Mouse (Mus musculus): ENCODE results near the gene Cbx7. TPM values are rescaled to one million over a fixed set of nuclear protein-coding genes. Genes with fewer than 3 reads are reported as not detected.

Gene Cbx7
- polyA plus RNA-seq, 1 experiment from 2014 or later: 4.7 TPM

DNA sequence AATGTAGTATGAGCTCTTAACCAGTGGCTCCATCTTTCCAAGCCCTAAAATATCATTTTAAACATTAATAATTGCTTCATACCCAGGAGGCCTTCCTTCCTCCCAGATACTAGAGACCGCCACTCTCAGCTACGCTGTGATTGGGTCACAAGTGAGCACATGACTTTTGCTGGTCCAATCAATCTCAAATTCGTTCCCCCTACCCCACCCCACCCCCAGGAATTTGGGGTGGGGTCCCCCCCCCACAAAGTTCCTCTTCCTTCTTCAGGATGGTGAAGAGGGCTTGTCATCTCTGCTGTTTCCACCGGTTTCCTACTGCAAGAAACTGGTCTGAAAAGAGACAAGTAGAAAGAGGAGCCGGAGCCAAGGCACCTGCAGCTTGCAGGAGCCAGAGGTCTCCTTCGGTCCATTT is 92.2 kb downstream of the Cbx7 start:
- no peak overlapping the region for H3K4me2 ChIP-seq
- H3K4me3 ChIP-seq: no peak overlapping the region
- peak overlapping the region; percentile 56 for H3K27ac ChIP-seq (replicated peaks)
- 66% methylated on average over 6 of the region's 6 CpGs for WGBS
- no peaks in the 10 kb centered on the region for H3K36me3 ChIP-seq
- H3K9me3 ChIP-seq: no peaks in the 10 kb centered on the region
- H3K9ac ChIP-seq: no peak overlapping the region
- ATAC-seq (ENCODE audit: low FRiP score, low read depth): no peak
- no peaks in the 10 kb centered on the region for H3K27me3 ChIP-seq
- H3K4me1 ChIP-seq (replicated peaks): peaks cover 17% of the 10 kb centered on the region

DNA sequence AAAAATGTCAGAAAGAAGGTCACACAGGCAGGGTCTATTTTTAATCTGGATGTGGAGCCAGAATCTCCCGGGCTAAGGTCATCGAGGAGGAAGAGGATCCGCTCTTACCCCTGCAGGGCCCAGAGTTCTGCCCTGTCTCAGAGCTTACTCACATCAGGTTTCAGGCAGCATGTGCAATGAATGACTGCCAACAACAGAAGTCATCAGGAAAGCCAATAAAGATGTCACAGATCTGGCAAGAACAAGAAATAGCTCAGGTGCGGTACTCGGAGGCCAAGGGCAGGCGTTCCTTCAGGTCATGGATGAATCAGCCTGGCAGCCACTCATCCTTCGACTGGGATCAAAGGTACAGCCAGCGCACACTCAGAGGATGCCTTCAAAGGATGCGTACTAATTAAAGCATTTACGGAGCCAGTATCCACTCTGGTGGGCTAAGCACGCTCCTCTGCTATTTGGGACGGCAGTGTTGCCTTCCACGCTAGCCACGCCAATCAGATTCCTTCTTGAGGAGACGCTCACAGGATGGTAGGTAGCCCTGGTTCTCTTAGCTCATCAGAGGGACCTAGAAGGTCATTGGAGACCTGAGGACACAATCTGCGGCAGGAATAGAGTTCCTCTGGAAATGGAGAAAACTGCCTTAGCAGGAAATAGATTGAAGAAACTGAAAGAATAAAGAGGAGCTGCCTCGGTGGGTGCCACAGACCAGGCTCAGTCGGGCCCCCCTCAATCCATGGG is 95.5 kb downstream of the Cbx7 start:
- Histone ChIP-seq H3K9me3 (no peaks in the 10 kb centered on the region), H3K9ac (no peak overlapping the region), H3K27me3 (no peaks in the 10 kb centered on the region), H3K27ac (replicated peaks) (no peak overlapping the region), H3K4me1 (replicated peaks) (peaks cover 6% of the 10 kb centered on the region; the same call in 1 of the 2 replicates), H3K4me3 (no peak overlapping the region), H3K4me2 (no peak overlapping the region), H3K36me3 (no peaks in the 10 kb centered on the region)
- no peak for ATAC-seq (ENCODE audit: low FRiP score, low read depth)
- WGBS: 85% methylated on average over 18 of the region's 18 CpGs

DNA sequence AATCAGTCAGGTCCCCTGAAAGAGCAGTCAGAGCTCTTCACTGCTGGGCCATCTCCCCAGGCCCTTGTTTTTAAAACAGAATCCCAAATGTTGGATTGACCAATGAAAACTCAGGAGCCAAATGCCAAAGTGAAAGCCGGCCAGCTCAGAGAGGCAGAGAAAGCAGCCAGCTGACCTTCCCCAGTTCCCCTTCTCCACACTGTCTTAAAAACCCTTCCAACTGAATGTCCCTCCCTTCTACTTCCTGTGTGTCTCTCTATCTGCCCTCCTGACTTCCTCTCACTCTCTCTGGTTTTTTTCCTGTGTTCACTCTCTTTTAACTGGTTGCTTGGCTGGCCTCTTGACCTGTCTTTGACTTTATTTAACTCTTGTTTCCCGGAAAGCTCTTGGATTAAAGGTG is 96.9 kb downstream of the Cbx7 start:
- Histone ChIP-seq H3K4me1 (replicated peaks) (no peaks in the 10 kb centered on the region), H3K27me3 (no peaks in the 10 kb centered on the region), H3K36me3 (no peaks in the 10 kb centered on the region), H3K4me3 (no peak overlapping the region), H3K4me2 (no peak overlapping the region), H3K27ac (replicated peaks) (no peak overlapping the region), H3K9ac (no peak overlapping the region), H3K9me3 (no peaks in the 10 kb centered on the region)
- WGBS: 67% methylated on average over 2 of the region's 2 CpGs
- no peak for ATAC-seq (ENCODE audit: low FRiP score, low read depth)

DNA sequence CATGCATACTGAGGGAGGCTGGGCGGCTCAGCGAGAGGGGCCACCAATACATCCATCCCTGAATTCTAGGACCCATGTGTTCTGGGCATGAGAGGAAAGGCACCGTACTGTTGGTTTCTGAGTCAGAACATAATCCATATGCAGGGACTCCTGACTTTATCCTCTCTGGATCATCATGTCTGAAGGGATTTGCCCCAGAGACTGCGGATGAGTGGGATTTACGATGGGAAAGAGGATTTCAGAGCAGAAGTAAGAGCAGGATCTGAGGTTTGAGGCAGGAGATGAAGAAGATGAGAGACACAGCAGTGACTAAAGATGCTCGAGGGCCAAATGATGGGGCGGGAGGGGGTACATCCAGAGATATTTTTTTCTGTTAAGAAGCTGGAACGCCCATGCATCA is 97.4 kb downstream of the Cbx7 start:
- Histone ChIP-seq H3K27ac (replicated peaks) (no peak overlapping the region), H3K9ac (no peak overlapping the region), H3K27me3 (no peaks in the 10 kb centered on the region), H3K4me2 (no peak overlapping the region), H3K36me3 (no peaks in the 10 kb centered on the region), H3K4me1 (replicated peaks) (no peaks in the 10 kb centered on the region), H3K4me3 (no peak overlapping the region), H3K9me3 (no peaks in the 10 kb centered on the region)
- no peak for ATAC-seq (ENCODE audit: low FRiP score, low read depth)
- 89% methylated on average over 8 of the region's 8 CpGs for WGBS

DNA sequence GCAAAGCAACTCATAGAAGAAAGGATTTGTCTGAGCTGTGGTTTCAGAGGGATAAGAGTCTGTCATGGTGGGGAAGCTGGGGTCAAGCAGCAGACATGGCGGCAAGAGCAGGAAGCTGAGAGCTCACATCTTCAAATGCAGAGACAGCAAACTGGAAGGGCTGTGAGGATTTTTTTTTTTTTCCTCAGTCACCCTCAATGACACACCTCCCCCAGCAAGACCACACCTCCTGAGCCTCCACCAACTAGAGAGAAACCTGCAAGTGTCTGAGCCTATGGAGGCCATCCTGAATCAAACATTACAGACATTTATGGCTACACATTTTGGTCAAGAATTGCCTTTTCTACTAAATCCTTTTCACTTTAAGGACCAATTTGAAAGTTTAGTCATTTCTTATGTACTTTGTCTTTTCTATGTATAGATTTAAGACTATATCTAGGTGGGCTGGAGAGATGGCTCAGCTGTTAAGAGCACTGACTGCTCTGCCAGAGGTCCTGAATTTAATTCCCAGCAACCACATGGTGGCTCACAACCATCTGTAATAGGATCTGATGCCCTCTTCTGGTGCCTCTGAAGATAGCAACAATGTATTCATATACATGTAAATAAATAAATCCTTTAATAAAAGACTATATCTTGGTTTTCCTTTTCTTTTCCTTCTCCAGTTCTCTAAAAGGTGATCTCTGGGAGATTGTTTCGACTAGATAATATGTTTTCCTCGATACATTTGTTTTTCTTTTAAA is 103.5 kb downstream of the Cbx7 start:
- 83% methylated on average over 3 of the region's 3 CpGs for WGBS
- H3K4me1 ChIP-seq (replicated peaks): no peaks in the 10 kb centered on the region
- no peak overlapping the region for H3K27ac ChIP-seq (replicated peaks)
- ATAC-seq (ENCODE audit: low FRiP score, low read depth): no peak
- no peaks in the 10 kb centered on the region for H3K9me3 ChIP-seq
- H3K36me3 ChIP-seq: no peaks in the 10 kb centered on the region
- H3K27me3 ChIP-seq: no peaks in the 10 kb centered on the region
- H3K9ac ChIP-seq: no peak overlapping the region
- H3K4me2 ChIP-seq: no peak overlapping the region
- H3K4me3 ChIP-seq: no peak overlapping the region

Small RNA genes within 50 kb of the gene (microRNA-seq; reads per million reads assigned to microRNA genes)
- 1.1 reads per million for gene Mir7213

Other genes with a start within 250 kb of the Cbx7 start
- 6.4 and 7.2 TPM in 2 replicates for gene Sun2, start 228.6 kb downstream of the Cbx7 start, polyA plus RNA-seq (2015; fragmentation: Nextera tagmentation; extraction: Ambion mirVana)
- gene Dnal4, start 193.3 kb downstream of the Cbx7 start, polyA plus RNA-seq (2015; fragmentation: Nextera tagmentation; extraction: Ambion mirVana): 68.7 and 69.6 TPM in 2 replicates
- gene Nptxr, start 166.4 kb downstream of the Cbx7 start, polyA plus RNA-seq (2015; fragmentation: Nextera tagmentation; extraction: Ambion mirVana): 49.9 and 61.3 TPM in 2 replicates
- gene Npcd, start 136.9 kb downstream of the Cbx7 start, polyA plus RNA-seq (2015; fragmentation: Nextera tagmentation; extraction: Ambion mirVana): 0.44 TPM in 1 of 2 replicates, not detected in the other
- gene Cbx6, start 136.4 kb downstream of the Cbx7 start, polyA plus RNA-seq (2015; fragmentation: Nextera tagmentation; extraction: Ambion mirVana): 60.8 and 64.5 TPM in 2 replicates
- gene Apobec3, start 79.5 kb downstream of the Cbx7 start, polyA plus RNA-seq (2015; fragmentation: Nextera tagmentation; extraction: Ambion mirVana): 4.3 and 5.7 TPM in 2 replicates
- gene Pdgfb, start 43.9 kb upstream of the Cbx7 start, polyA plus RNA-seq (2015; fragmentation: Nextera tagmentation; extraction: Ambion mirVana): 5.7 and 5.8 TPM in 2 replicates
- gene Syngr1, start 120.2 kb upstream of the Cbx7 start, polyA plus RNA-seq (2015; fragmentation: Nextera tagmentation; extraction: Ambion mirVana): 61.5 and 64.3 TPM in 2 replicates
- gene Rpl3, start 120.7 kb upstream of the Cbx7 start, polyA plus RNA-seq (2015; fragmentation: Nextera tagmentation; extraction: Ambion mirVana): 547 and 570 TPM in 2 replicates
- 37.4 and 40.2 TPM in 2 replicates for gene Tab1, start 162.0 kb upstream of the Cbx7 start, polyA plus RNA-seq (2015; fragmentation: Nextera tagmentation; extraction: Ambion mirVana)
- 15.9 and 17.4 TPM in 2 replicates for gene Mgat3, start 202.6 kb upstream of the Cbx7 start, polyA plus RNA-seq (2015; fragmentation: Nextera tagmentation; extraction: Ambion mirVana)

All from hindbrain, embryonic 15.5 days (tissue).